In genomic region chr2:167059960-167060359, GRCm38 (mm10) we compare ENCODE assay signal across 8 mouse cellular contexts. TPM values are rescaled to one million over a fixed set of nuclear protein-coding genes. Genes with fewer than 3 reads are reported as not detected.
DNase-seq lines count a peak whose midpoint lies in the region; ATAC-seq and TF ChIP-seq lines count a peak whose summit lies in the region.
"Had no signal": no experiment of that assay in that cellular context is flagged by ENCODE, and none has a peak within 500 bp of the region (broad histone marks: within the 10 kb centered on the region; RNA-seq: fewer than 3 reads in every experiment).

No protein-coding gene starts in this region.

- H3K9ac ChIP-seq in lung, postnatal 0 days (replicated peaks; ENCODE audit: low read depth) = peak overlapping the region; percentile 23; the same call in 1 of the 2 replicates
- H3K9ac ChIP-seq in hindbrain, embryonic 13.5 days = peak overlapping the region; percentile 55
- H3K9ac ChIP-seq in kidney, embryonic 15.5 days = peak overlapping the region; percentile 31; the same call in 1 of the 2 replicates
- H3K9ac ChIP-seq in neural tube, embryonic 15.5 days (replicated peaks) = 0 out of 2 replicates have a peak overlapping the region, but pooled peaks have one; percentile 9
- H3K9ac ChIP-seq: lung, embryonic 15.5 days had no signal

- no peaks in the 10 kb centered on the region for H3K9me3 ChIP-seq in lung, postnatal 0 days (ENCODE audit: low read length)
- H3K9me3 ChIP-seq in hindbrain, embryonic 13.5 days = no peaks in the 10 kb centered on the region
- H3K9me3 ChIP-seq in kidney, embryonic 15.5 days (replicated peaks) = no peaks in the 10 kb centered on the region
- no peaks in the 10 kb centered on the region for H3K9me3 ChIP-seq in neural tube, embryonic 15.5 days (replicated peaks)
- H3K9me3 ChIP-seq: lung, embryonic 15.5 days had no signal

- no peaks in the 10 kb centered on the region for H3K27me3 ChIP-seq in lung, postnatal 0 days (replicated peaks; ENCODE audit: insufficient read depth, low read length)
- H3K27me3 ChIP-seq in hindbrain, embryonic 13.5 days = no peaks in the 10 kb centered on the region
- no peaks in the 10 kb centered on the region for H3K27me3 ChIP-seq in kidney, embryonic 15.5 days
- H3K27me3 ChIP-seq in neural tube, embryonic 15.5 days (replicated peaks) = no peaks in the 10 kb centered on the region
- H3K27me3 ChIP-seq: lung, embryonic 15.5 days had no signal

- no peak for ATAC-seq in lung, postnatal 0 days
- ATAC-seq in hindbrain, embryonic 13.5 days (ENCODE audit: low FRiP score) = no peak
- ATAC-seq in kidney, embryonic 15.5 days (replicated peaks; ENCODE audit: low FRiP score) = no peak
- ATAC-seq in neural tube, embryonic 15.5 days (ENCODE audit: low FRiP score) = no peak
- ATAC-seq in CD4-positive, CD25-positive, alpha-beta regulatory T cell, adult 4 months = no peak

- H3K4me1 ChIP-seq in lung, postnatal 0 days (ENCODE audit: insufficient read depth, low read depth, low read length) = peaks cover 19% of the 10 kb centered on the region
- peaks cover 31% of the 10 kb centered on the region for H3K4me1 ChIP-seq in hindbrain, embryonic 13.5 days (replicated peaks)
- H3K4me1 ChIP-seq in kidney, embryonic 15.5 days = peaks cover 46% of the 10 kb centered on the region
- H3K4me1 ChIP-seq in neural tube, embryonic 15.5 days = peaks cover 43% of the 10 kb centered on the region

- peak; percentile 21 for DNase-seq in lung, postnatal 0 days (ENCODE audit: low spot score)
- no peak for DNase-seq in lung, postnatal 14 days
- DNase-seq in urinary bladder, postnatal 36 days (ENCODE audit: low spot score in 2 of 2) = no peak

- peaks cover 20% of the 10 kb centered on the region; the same call in 1 of the 2 replicates for H3K36me3 ChIP-seq in lung, postnatal 0 days (ENCODE audit: insufficient read depth, low read length)
- peaks cover 46% of the 10 kb centered on the region for H3K36me3 ChIP-seq in hindbrain, embryonic 13.5 days
- H3K36me3 ChIP-seq in kidney, embryonic 15.5 days = peaks cover 41% of the 10 kb centered on the region
- H3K36me3 ChIP-seq in neural tube, embryonic 15.5 days = peaks cover 36% of the 10 kb centered on the region

- 62% methylated on average over 12 of the region's 12 CpGs for WGBS in lung, postnatal 0 days
- 64% methylated on average over 12 of the region's 12 CpGs for whole genome bisulfite sequencing in hindbrain, embryonic 13.5 days
- WGBS in kidney, embryonic 15.5 days = 58% methylated on average over 12 of the region's 12 CpGs
- 66% methylated on average over 12 of the region's 12 CpGs for WGBS in neural tube, embryonic 15.5 days

- no peak overlapping the region for H3K4me3 ChIP-seq in lung, postnatal 0 days (ENCODE audit: low read depth, low read length)
- no peak overlapping the region for H3K4me3 ChIP-seq in hindbrain, embryonic 13.5 days
- peak overlapping the region; percentile 19 for H3K4me3 ChIP-seq in kidney, embryonic 15.5 days (replicated peaks)
- no peak overlapping the region for H3K4me3 ChIP-seq in neural tube, embryonic 15.5 days (replicated peaks)
- H3K4me3 ChIP-seq: lung, embryonic 15.5 days had no signal

- H3K4me2 ChIP-seq in lung, postnatal 0 days (replicated peaks; ENCODE audit: low read depth, low read length) = 0 out of 2 replicates have a peak overlapping the region, but pooled peaks have one; percentile 14
- no peak overlapping the region for H3K4me2 ChIP-seq in hindbrain, embryonic 13.5 days
- peak overlapping the region; percentile 79 for H3K4me2 ChIP-seq in kidney, embryonic 15.5 days
- H3K4me2 ChIP-seq in neural tube, embryonic 15.5 days = no peak overlapping the region

- peak overlapping the region; percentile 44 for H3K27ac ChIP-seq in lung, postnatal 0 days (ENCODE audit: low read length)
- H3K27ac ChIP-seq in hindbrain, embryonic 13.5 days = no peak overlapping the region
- H3K27ac ChIP-seq in kidney, embryonic 15.5 days = peak overlapping the region; percentile 88
- no peak overlapping the region for H3K27ac ChIP-seq in neural tube, embryonic 15.5 days (replicated peaks)
- H3K27ac ChIP-seq: lung, embryonic 15.5 days had no signal

- no peak for TF ChIP-seq CTCF in lung, postnatal 0 days (IDR thresholded peaks at IDR 0.05)

- TF ChIP-seq EP300 in lung, postnatal 0 days (IDR thresholded peaks at IDR 0.05) = no peak

RNA-seq across cellular contexts. Expression of gene Znfx1, which starts 2.9 kb away (rescaled TPM):
- 9.8 and 9.9 TPM in 2 replicates for polyA plus RNA-seq in lung, postnatal 0 days (2015; fragmentation: Nextera tagmentation; extraction: Ambion mirVana)
- 6.5 and 7.8 TPM in 2 replicates for polyA plus RNA-seq in hindbrain, embryonic 13.5 days (2015; fragmentation: Nextera tagmentation; extraction: Ambion mirVana)
- 9.5 and 10.2 TPM in 2 replicates for polyA plus RNA-seq in kidney, embryonic 15.5 days (2015; fragmentation: Nextera tagmentation; extraction: Ambion mirVana)
- polyA plus RNA-seq in neural tube, embryonic 15.5 days (2015; fragmentation: Nextera tagmentation; extraction: Ambion mirVana) = 8.4 and 8.8 TPM in 2 replicates
- 10 to 100 TPM; 18.1 to 27.6 TPM for polyA plus RNA-seq in CD4-positive, CD25-positive, alpha-beta regulatory T cell, adult 4 months (2017; shearing (Covaris generic))

RNA-seq across cellular contexts. Expression of gene Ddx27, which starts 45.0 kb away (rescaled TPM):
- 21.8 and 21.9 TPM in 2 replicates for polyA plus RNA-seq in lung, postnatal 0 days (2015; fragmentation: Nextera tagmentation; extraction: Ambion mirVana)
- 37.3 and 38.0 TPM in 2 replicates for polyA plus RNA-seq in hindbrain, embryonic 13.5 days (2015; fragmentation: Nextera tagmentation; extraction: Ambion mirVana)
- 57.7 and 59.4 TPM in 2 replicates for polyA plus RNA-seq in kidney, embryonic 15.5 days (2015; fragmentation: Nextera tagmentation; extraction: Ambion mirVana)
- polyA plus RNA-seq in neural tube, embryonic 15.5 days (2015; fragmentation: Nextera tagmentation; extraction: Ambion mirVana) = 32.5 and 42.8 TPM in 2 replicates
- polyA plus RNA-seq in CD4-positive, CD25-positive, alpha-beta regulatory T cell, adult 4 months (2017; shearing (Covaris generic)) = 10 to 100 TPM; 33.4 to 61.0 TPM

Comparison
In these comparisons a context has a peak if more than half of its experiments do, and no peak if none do; other contexts are left out.
1. H3K27ac ChIP-seq: peak in lung, postnatal 0 days (single experiment) and kidney, embryonic 15.5 days (single experiment); none in hindbrain, embryonic 13.5 days (single experiment) and neural tube, embryonic 15.5 days (single experiment).
2. H3K4me2 ChIP-seq: peak in lung, postnatal 0 days (single experiment) and kidney, embryonic 15.5 days (single experiment); none in hindbrain, embryonic 13.5 days (single experiment) and neural tube, embryonic 15.5 days (single experiment).
3. Peak in every context shown above with its lines, with median percentiles within 50 percentile points of each other: H3K9ac ChIP-seq.